Mouse (Mus musculus) spleen, adult 18-20 months (tissue): ENCODE results near the gene 1810010H24Rik.
A peak's percentile ranks its signal among the peaks of the same experiment; 100 is the strongest.
"Not testable (repeated sequence)": the region's sequence is repeated elsewhere in the genome, so short reads cannot be mapped to it uniquely, and the experiment has no call there.

Source experiments
- DNase-seq, 2 experiments: peaks; one replicate each; pipeline ENCODE4 v3.0.0; 2022; ENCODE audit warnings: mixed read lengths in 2 of 2

1810010H24Rik gene

GRCm38 (mm10) chr11:107014020-107014585, 11.4 kb upstream of the 1810010H24Rik start:
- DNase-seq, result no peak

- peak in 1 of 2 experiments; percentile 33 for DNase-seq
Observed at GRCm38 (mm10) chr11:107014597-107015309, 10.7 kb upstream of the 1810010H24Rik start.

- not testable (repeated sequence) for DNase-seq
Observed at GRCm38 (mm10) chr11:107015535-107016187, 9.8 kb upstream of the 1810010H24Rik start.

GRCm38 (mm10) chr11:107016893-107017292, 8.6 kb upstream of the 1810010H24Rik start:
- DNase-seq, result no peak

- DNase-seq, result no peak
Observed at GRCm38 (mm10) chr11:107017339-107017886, 8.1 kb upstream of the 1810010H24Rik start.

- DNase-seq, result no peak
Observed at GRCm38 (mm10) chr11:107018606-107019005, 6.9 kb upstream of the 1810010H24Rik start.

- no peak for DNase-seq
Observed at GRCm38 (mm10) chr11:107019318-107019717, 6.2 kb upstream of the 1810010H24Rik start.

GRCm38 (mm10) chr11:107019722-107020121, 5.8 kb upstream of the 1810010H24Rik start:
- DNase-seq, result not testable (repeated sequence)

GRCm38 (mm10) chr11:107022050-107022683, 3.3 kb upstream of the 1810010H24Rik start:
- DNase-seq, result no peak

GRCm38 (mm10) chr11:107024406-107024805, 1.1 kb upstream of the 1810010H24Rik start:
- no peak for DNase-seq

- no peak for DNase-seq
Observed at GRCm38 (mm10) chr11:107026554-107027430, 1.3 kb downstream of the 1810010H24Rik start.

- peak; percentile 84 to 90 for DNase-seq
Observed at GRCm38 (mm10) chr11:107027431-107028274, 2.2 kb downstream of the 1810010H24Rik start.

- no peak for DNase-seq
Observed at GRCm38 (mm10) chr11:107028275-107028618, 2.8 kb downstream of the 1810010H24Rik start.

- DNase-seq, result no peak
Observed at GRCm38 (mm10) chr11:107028754-107029153, 3.3 kb downstream of the 1810010H24Rik start.

GRCm38 (mm10) chr11:107029536-107029935, 4.1 kb downstream of the 1810010H24Rik start:
- no peak for DNase-seq

GRCm38 (mm10) chr11:107031635-107032034, 6.2 kb downstream of the 1810010H24Rik start:
- no peak for DNase-seq

- DNase-seq, result no peak
Observed at GRCm38 (mm10) chr11:107034085-107034810, 8.8 kb downstream of the 1810010H24Rik start.

GRCm38 (mm10) chr11:107039417-107039816, 13.9 kb downstream of the 1810010H24Rik start:
- DNase-seq, result no peak

- DNase-seq, result no peak
Observed at GRCm38 (mm10) chr11:107041396-107041795, 15.9 kb downstream of the 1810010H24Rik start.

- no peak for DNase-seq
Observed at GRCm38 (mm10) chr11:107043361-107043760, 17.9 kb downstream of the 1810010H24Rik start.
